ENCODE assay signal across 19 mouse cellular contexts in the genomic region with DNA sequence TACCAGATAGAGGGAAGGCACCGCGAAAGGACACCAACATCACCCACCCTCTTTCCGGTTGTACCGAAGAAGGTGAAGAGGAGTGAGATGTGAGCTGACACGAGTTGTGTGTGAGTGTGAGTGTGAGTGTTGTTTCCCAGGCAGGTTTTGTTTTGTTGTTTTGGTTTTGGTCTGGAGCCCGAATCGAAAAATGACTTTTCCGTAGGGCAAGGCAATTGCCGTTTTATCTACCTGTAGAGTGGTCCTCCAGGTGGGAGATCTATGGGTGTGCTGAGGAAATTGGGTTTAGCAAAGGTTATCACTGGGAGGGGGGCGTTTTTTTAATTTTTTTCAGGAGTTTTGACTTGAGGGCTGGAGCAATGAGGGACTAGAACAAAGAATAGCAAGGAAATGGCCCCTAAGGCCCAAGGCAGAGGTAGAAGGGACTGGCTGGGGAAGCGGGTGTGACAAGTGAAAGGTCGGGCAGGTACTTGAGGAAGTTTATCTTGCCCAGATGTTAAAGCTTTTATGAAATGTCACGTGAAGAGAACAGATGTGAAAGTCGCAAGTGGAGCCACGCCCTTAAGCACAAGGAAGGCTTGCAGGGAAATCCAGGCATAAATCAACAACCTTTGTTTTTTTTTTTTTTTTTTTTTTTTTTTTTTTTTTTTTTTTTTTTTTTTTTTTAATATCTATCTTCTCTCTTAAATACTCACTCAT. TPM values are rescaled to one million over a fixed set of nuclear protein-coding genes. Genes with fewer than 3 reads are reported as not detected.
DNase-seq lines count a peak whose midpoint lies in the region; ATAC-seq lines count a peak whose summit lies in the region.
"Had no signal": no experiment of that assay in that cellular context is flagged by ENCODE, and none has a peak within 500 bp of the region (broad histone marks: within the 10 kb centered on the region; RNA-seq: fewer than 3 reads in every experiment).

No protein-coding gene starts in this region.

- peak; percentile 51 for DNase-seq in hindbrain, embryonic 11.5 days (ENCODE audit: low spot score)
- no peak for DNase-seq in hindbrain, embryonic 14.5 days (ENCODE audit: low spot score)
- peak; percentile 70 for DNase-seq in embryo, embryonic 11 days
- DNase-seq in embryonic facial prominence, embryonic 14.5 days (ENCODE audit: low spot score): no peak
- no peak for DNase-seq in thymus, postnatal 4 days
- no peak for DNase-seq in frontal cortex, postnatal 25 days (ENCODE audit: low spot score in 2 of 2)
- DNase-seq in urinary bladder, postnatal 10 days (ENCODE audit: low spot score): no peak
- DNase-seq: heart, adult 11 months; left cerebral cortex, postnatal 4 days; thymus, postnatal 14 days had no signal

- H3K36me3 ChIP-seq in hindbrain, embryonic 11.5 days (ENCODE audit: control insufficient read depth, insufficient read depth, low read length): no peaks in the 10 kb centered on the region
- H3K36me3 ChIP-seq in hindbrain, embryonic 14.5 days (replicated peaks; ENCODE audit: control insufficient read depth, insufficient read depth): no peaks in the 10 kb centered on the region
- H3K36me3 ChIP-seq in embryonic facial prominence, embryonic 14.5 days (ENCODE audit: control insufficient read depth, insufficient read depth, low read length): peaks cover 9% of the 10 kb centered on the region; the same call in 1 of the 2 replicates
- no peaks in the 10 kb centered on the region for H3K36me3 ChIP-seq in limb, embryonic 15.5 days
- H3K36me3 ChIP-seq: forebrain, embryonic 15.5 days; kidney, embryonic 15.5 days; midbrain, embryonic 12.5 days had no signal

- 4% methylated on average over 15 of the region's 15 CpGs for WGBS in hindbrain, embryonic 11.5 days
- WGBS in hindbrain, embryonic 14.5 days: 4% methylated on average over 15 of the region's 15 CpGs
- 7% methylated on average over 15 of the region's 15 CpGs for WGBS in embryonic facial prominence, embryonic 14.5 days
- WGBS in limb, embryonic 15.5 days: 13% methylated on average over 15 of the region's 15 CpGs

- no peak overlapping the region for H3K27ac ChIP-seq in hindbrain, embryonic 11.5 days (ENCODE audit: low read depth, low read length)
- H3K27ac ChIP-seq in hindbrain, embryonic 14.5 days: no peak overlapping the region
- H3K27ac ChIP-seq in embryonic facial prominence, embryonic 14.5 days (replicated peaks; ENCODE audit: low read depth, low read length): peak overlapping the region; percentile 97
- H3K27ac ChIP-seq in limb, embryonic 15.5 days: peak overlapping the region; percentile 84
- H3K27ac ChIP-seq: forebrain, embryonic 15.5 days; kidney, embryonic 15.5 days; midbrain, embryonic 12.5 days; stomach, postnatal 0 days had no signal

- no peak for ATAC-seq in hindbrain, embryonic 11.5 days (ENCODE audit: low FRiP score)
- ATAC-seq in hindbrain, embryonic 14.5 days (ENCODE audit: low FRiP score): no peak
- ATAC-seq in embryonic facial prominence, embryonic 14.5 days (ENCODE audit: low read depth): no peak
- no peak for ATAC-seq in limb, embryonic 15.5 days (ENCODE audit: insufficient number of reproducible peaks, low FRiP score, low TSS enrichment, low read depth)
- ATAC-seq: forebrain, embryonic 15.5 days had no signal

- no peak overlapping the region for H3K4me2 ChIP-seq in hindbrain, embryonic 11.5 days (replicated peaks; ENCODE audit: low read depth, low read length)
- H3K4me2 ChIP-seq in hindbrain, embryonic 14.5 days (replicated peaks): no peak overlapping the region
- peak overlapping the region; percentile 72 for H3K4me2 ChIP-seq in embryonic facial prominence, embryonic 14.5 days (ENCODE audit: low read depth, low read length)
- peak overlapping the region; percentile 36 for H3K4me2 ChIP-seq in limb, embryonic 15.5 days
- H3K4me2 ChIP-seq: forebrain, embryonic 15.5 days; kidney, embryonic 15.5 days; midbrain, embryonic 12.5 days had no signal

- H3K4me3 ChIP-seq in hindbrain, embryonic 11.5 days (ENCODE audit: low read depth, low read length): no peak overlapping the region
- H3K4me3 ChIP-seq in hindbrain, embryonic 14.5 days (replicated peaks; ENCODE audit: low read length): no peak overlapping the region
- H3K4me3 ChIP-seq in embryonic facial prominence, embryonic 14.5 days (ENCODE audit: low read depth, low read length): peak overlapping the region; percentile 80
- peak overlapping the region; percentile 36 for H3K4me3 ChIP-seq in limb, embryonic 15.5 days
- H3K4me3 ChIP-seq: erythroblast, embryonic 14.5 days; forebrain, embryonic 15.5 days; kidney, embryonic 15.5 days; midbrain, embryonic 12.5 days had no signal

- no peaks in the 10 kb centered on the region for H3K9me3 ChIP-seq in hindbrain, embryonic 11.5 days (ENCODE audit: control insufficient read depth, low read length)
- no peaks in the 10 kb centered on the region for H3K9me3 ChIP-seq in hindbrain, embryonic 14.5 days (ENCODE audit: control insufficient read depth, low read length)
- H3K9me3 ChIP-seq in embryonic facial prominence, embryonic 14.5 days (ENCODE audit: control insufficient read depth, low read length): no peaks in the 10 kb centered on the region
- H3K9me3 ChIP-seq in limb, embryonic 15.5 days: no peaks in the 10 kb centered on the region
- H3K9me3 ChIP-seq: forebrain, embryonic 15.5 days; kidney, embryonic 15.5 days; midbrain, embryonic 12.5 days had no signal

- H3K9ac ChIP-seq in hindbrain, embryonic 11.5 days (ENCODE audit: low read depth, low read length): no peak overlapping the region
- H3K9ac ChIP-seq in hindbrain, embryonic 14.5 days: no peak overlapping the region
- H3K9ac ChIP-seq in embryonic facial prominence, embryonic 14.5 days (ENCODE audit: low read depth, low read length): peak overlapping the region; percentile 81
- H3K9ac ChIP-seq in limb, embryonic 15.5 days: no peak overlapping the region
- H3K9ac ChIP-seq: forebrain, embryonic 15.5 days; kidney, embryonic 15.5 days; midbrain, embryonic 12.5 days had no signal

- peaks cover 80% of the 10 kb centered on the region for H3K27me3 ChIP-seq in hindbrain, embryonic 11.5 days (ENCODE audit: control insufficient read depth, insufficient read depth, low read length)
- peaks cover 89% of the 10 kb centered on the region for H3K27me3 ChIP-seq in hindbrain, embryonic 14.5 days (ENCODE audit: control insufficient read depth, insufficient read depth, low read length)
- H3K27me3 ChIP-seq in embryonic facial prominence, embryonic 14.5 days (replicated peaks; ENCODE audit: control insufficient read depth, insufficient read depth, low read length): peaks cover under 1% of the 10 kb centered on the region; the same call in 1 of the 2 replicates
- peaks cover 22% of the 10 kb centered on the region for H3K27me3 ChIP-seq in limb, embryonic 15.5 days

- H3K4me1 ChIP-seq in hindbrain, embryonic 11.5 days (replicated peaks; ENCODE audit: control insufficient read depth, insufficient read depth, low read length): peaks cover 9% of the 10 kb centered on the region
- 0 out of 2 replicates have a peak, but pooled peaks cover 3% of the 10 kb centered on the region for H3K4me1 ChIP-seq in hindbrain, embryonic 14.5 days (replicated peaks; ENCODE audit: control insufficient read depth, insufficient read depth, low read length)
- peaks cover 36% of the 10 kb centered on the region for H3K4me1 ChIP-seq in embryonic facial prominence, embryonic 14.5 days (ENCODE audit: control insufficient read depth, insufficient read depth, low read length)
- H3K4me1 ChIP-seq in limb, embryonic 15.5 days: peaks cover 38% of the 10 kb centered on the region

RNA-seq across cellular contexts. Expression of gene Twist1, which starts 6.3 kb away (rescaled TPM):
- 23.6 and 29.4 TPM in 2 replicates for polyA plus RNA-seq in hindbrain, embryonic 11.5 days (2014; fragmentation: Nextera tagmentation; extraction: Ambion mirVana)
- 1.5 and 1.9 TPM in 2 replicates for polyA plus RNA-seq in hindbrain, embryonic 14.5 days (2014; fragmentation: Nextera tagmentation; extraction: Ambion mirVana)
- 39.1 and 41.1 TPM in 2 replicates for polyA plus RNA-seq in embryonic facial prominence, embryonic 14.5 days (2014; fragmentation: Nextera tagmentation; extraction: Ambion mirVana)
- polyA plus RNA-seq in limb, embryonic 15.5 days (2015; fragmentation: Nextera tagmentation; extraction: Ambion mirVana): 27.9 and 43.7 TPM in 2 replicates
- polyA plus RNA-seq: erythroblast, embryonic 14.5 days had no signal

RNA-seq across cellular contexts. Expression of gene Ferd3l, which starts 35.6 kb away (rescaled TPM):
- polyA plus RNA-seq in hindbrain, embryonic 11.5 days (2014; fragmentation: Nextera tagmentation; extraction: Ambion mirVana): 1.5 and 2.9 TPM in 2 replicates
- polyA plus RNA-seq in hindbrain, embryonic 14.5 days (2014; fragmentation: Nextera tagmentation; extraction: Ambion mirVana): 0.68 TPM in 1 of 2 replicates, not detected in the other
- polyA plus RNA-seq in embryonic facial prominence, embryonic 14.5 days (2014; fragmentation: Nextera tagmentation; extraction: Ambion mirVana): not detected in 2 replicates
- polyA plus RNA-seq in limb, embryonic 15.5 days (2015; fragmentation: Nextera tagmentation; extraction: Ambion mirVana): not detected in 2 replicates
- polyA plus RNA-seq: erythroblast, embryonic 14.5 days; forebrain, embryonic 15.5 days; heart, embryonic 14.5 days; intestine, embryonic 14.5 days; kidney, embryonic 15.5 days; liver, embryonic 16.5 days; stomach, postnatal 0 days had no signal

Comparison
In these comparisons a context has a peak if more than half of its experiments do, and no peak if none do; other contexts are left out.
1. DNase-seq: peak in hindbrain, embryonic 11.5 days (single experiment) and embryo, embryonic 11 days (single experiment); none in hindbrain, embryonic 14.5 days (single experiment), embryonic facial prominence, embryonic 14.5 days (single experiment), thymus, postnatal 4 days (single experiment), frontal cortex, postnatal 25 days (0 of 2) and urinary bladder, postnatal 10 days (single experiment).
2. H3K27ac ChIP-seq: peak in embryonic facial prominence, embryonic 14.5 days (single experiment) and limb, embryonic 15.5 days (single experiment); none in hindbrain, embryonic 11.5 days (single experiment) and hindbrain, embryonic 14.5 days (single experiment).
3. H3K4me2 ChIP-seq: peak in embryonic facial prominence, embryonic 14.5 days (single experiment) and limb, embryonic 15.5 days (single experiment); none in hindbrain, embryonic 11.5 days (single experiment) and hindbrain, embryonic 14.5 days (single experiment).
4. H3K4me3 ChIP-seq: peak in embryonic facial prominence, embryonic 14.5 days (single experiment) and limb, embryonic 15.5 days (single experiment); none in hindbrain, embryonic 11.5 days (single experiment) and hindbrain, embryonic 14.5 days (single experiment).